Mouse (Mus musculus) bone marrow, adult 2 months (tissue): ENCODE measurements around the gene Gstt1.

Experiments
- CTCF ChIP-seq: fragments of 200-500 bp; IDR thresholded peaks from 2 replicates; pipeline ENCODE4 v1.5.1; 2011; ENCODE audit warnings: low read length, control low read depth; ENCODE audit not compliant: control insufficient read depth, insufficient read depth
- POLR2A ChIP-seq: fragments of 200-500 bp; IDR thresholded peaks from 2 replicates; pipeline ENCODE4 v1.6.1; 2011; ENCODE audit warnings: low read depth, mild to moderate bottlenecking, control low read depth, low read length, borderline replicate concordance; ENCODE audit not compliant: control insufficient read depth

- TF ChIP-seq CTCF (no peak), POLR2A (no peak)
Measured at GRCm38 (mm10) chr10:75829529-75830274, 31.3 kb upstream of the Gstt1 start.
